Mouse (Mus musculus) intestine, embryonic 16.5 days (tissue): ENCODE data around the gene Dot1l. TPM values are rescaled to one million over a fixed set of nuclear protein-coding genes. Genes with fewer than 3 reads are reported as not detected.

Source experiments
- ATAC-seq: fragments of 200-750 bp; cut with Nextera tagmentation; 2 replicates; pipeline ENCODE4 v1.8.0; 2017; ENCODE audit warnings: moderate TSS enrichment, moderate library complexity
- H3K27ac ChIP-seq: fragments of 300-500 bp; sonication (generic); 2 replicates; pipeline ENCODE4 v1.5.1; 2014; ENCODE audit warnings: mild to moderate bottlenecking, low read length
- H3K27me3 ChIP-seq: fragments of 300-500 bp; sonication (generic); replicated peaks from 2 replicates; pipeline ENCODE4 v1.6.1; 2014; ENCODE audit warnings: low read length, control low read depth, mixed read lengths; ENCODE audit not compliant: control insufficient read depth, insufficient read depth
- H3K36me3 ChIP-seq: fragments of 300-500 bp; sonication (generic); 2 replicates; pipeline ENCODE4 v1.6.1; 2014; ENCODE audit warnings: low read length, control low read depth; ENCODE audit not compliant: control insufficient read depth, insufficient read depth
- H3K4me1 ChIP-seq: fragments of 300-500 bp; sonication (generic); 2 replicates; pipeline ENCODE4 v1.6.1; 2014; ENCODE audit warnings: low read length, control low read depth, mixed read lengths; ENCODE audit not compliant: control insufficient read depth, insufficient read depth
- H3K4me2 ChIP-seq: fragments of 300-500 bp; sonication (generic); 2 replicates; pipeline ENCODE4 v1.6.1; 2014; ENCODE audit warnings: low read depth, low read length, control low read depth
- H3K4me3 ChIP-seq: fragments of 300-500 bp; sonication (generic); 2 replicates; pipeline ENCODE4 v1.5.1; 2014; ENCODE audit warnings: mild to moderate bottlenecking, low read length
- H3K9ac ChIP-seq: fragments of 300-500 bp; sonication (generic); 2 replicates; pipeline ENCODE4 v1.6.1; 2014; ENCODE audit warnings: low read depth, low read length
- H3K9me3 ChIP-seq: fragments of 300-500 bp; sonication (generic); 2 replicates; pipeline ENCODE4 v1.6.1; 2016; ENCODE audit warnings: low read length, control low read depth; ENCODE audit not compliant: control insufficient read depth
- WGBS: fragments of 180-500 bp; shearing (Covaris S2); extraction: QIAGEN DNeasy Blood & Tissue Kit; methylation state at CpG from one replicate; pipeline ENCODE4 v1.1.7; 2014; 5-methylcytosine and 5-hydroxymethylcytosine counted together
- polyA plus RNA-seq: library from polyadenylated mRNA; unstranded; fragments of >200 nt; fragmentation: Nextera tagmentation; extraction: Ambion mirVana; gene quantifications from 2 replicates; pipeline ENCODE4 v1.2.1, GENCODE M21; 2015

The Dot1l gene
- polyA plus RNA-seq, 1 experiment from 2014 or later, result 9.7 TPM

GRCm38 (mm10) chr10:80768365-80768764 is 13.4 kb downstream of the Dot1l start:
- no peak overlapping the region for H3K9ac ChIP-seq

GRCm38 (mm10) chr10:80773816-80774215 is 18.8 kb downstream of the Dot1l start:
- peak overlapping the region; percentile 62 for H3K27ac ChIP-seq
- no peaks in the 10 kb centered on the region for H3K9me3 ChIP-seq
- no peak overlapping the region for H3K9ac ChIP-seq
- no peak overlapping the region for H3K4me2 ChIP-seq
- no peak overlapping the region for H3K4me3 ChIP-seq
- whole genome bisulfite sequencing, result 84% methylated on average over 5 of the region's 5 CpGs
- ATAC-seq, result no peak
- H3K4me1 ChIP-seq, result 0 out of 2 replicates have a peak, but pooled peaks cover 5% of the 10 kb centered on the region
- H3K36me3 ChIP-seq, result peaks cover 31% of the 10 kb centered on the region
- no peaks in the 10 kb centered on the region for H3K27me3 ChIP-seq

More at GRCm38 (mm10) chr10:80768365-80768764, 13.4 kb downstream of the Dot1l start:
- Histone ChIP-seq H3K4me3 (no peak overlapping the region), H3K27ac (no peak overlapping the region), H3K4me2 (no peak overlapping the region), H3K9me3 (no peaks in the 10 kb centered on the region), H3K27me3 (no peaks in the 10 kb centered on the region), H3K4me1 (0 out of 2 replicates have a peak, but pooled peaks cover 4% of the 10 kb centered on the region), H3K36me3 (peaks cover 38% of the 10 kb centered on the region)
- 88% methylated on average over 6 of the region's 6 CpGs for WGBS
- no peak for ATAC-seq

- H3K27ac ChIP-seq, result peak overlapping the region; percentile 62
- WGBS, result 48% methylated on average over 2 of the region's 2 CpGs
- H3K4me2 ChIP-seq, result no peak overlapping the region
- peak; percentile 85 for ATAC-seq
- H3K27me3 ChIP-seq, result no peaks in the 10 kb centered on the region
- H3K4me3 ChIP-seq, result no peak overlapping the region
- no peaks in the 10 kb centered on the region for H3K9me3 ChIP-seq
- peaks cover 28% of the 10 kb centered on the region for H3K36me3 ChIP-seq
- H3K4me1 ChIP-seq, result 0 out of 2 replicates have a peak, but pooled peaks cover 5% of the 10 kb centered on the region
- no peak overlapping the region for H3K9ac ChIP-seq
Observed at GRCm38 (mm10) chr10:80774549-80774948, 19.5 kb downstream of the Dot1l start.

GRCm38 (mm10) chr10:80774981-80775380 is 20.0 kb downstream of the Dot1l start:
- Histone ChIP-seq H3K27me3 (no peaks in the 10 kb centered on the region), H3K9me3 (no peaks in the 10 kb centered on the region), H3K4me3 (no peak overlapping the region), H3K4me2 (no peak overlapping the region), H3K27ac (no peak overlapping the region), H3K4me1 (0 out of 2 replicates have a peak, but pooled peaks cover 5% of the 10 kb centered on the region), H3K9ac (no peak overlapping the region), H3K36me3 (peaks cover 24% of the 10 kb centered on the region)
- WGBS, result 91% methylated on average over 4 of the region's 4 CpGs
- peak; percentile 35 for ATAC-seq

DNA sequence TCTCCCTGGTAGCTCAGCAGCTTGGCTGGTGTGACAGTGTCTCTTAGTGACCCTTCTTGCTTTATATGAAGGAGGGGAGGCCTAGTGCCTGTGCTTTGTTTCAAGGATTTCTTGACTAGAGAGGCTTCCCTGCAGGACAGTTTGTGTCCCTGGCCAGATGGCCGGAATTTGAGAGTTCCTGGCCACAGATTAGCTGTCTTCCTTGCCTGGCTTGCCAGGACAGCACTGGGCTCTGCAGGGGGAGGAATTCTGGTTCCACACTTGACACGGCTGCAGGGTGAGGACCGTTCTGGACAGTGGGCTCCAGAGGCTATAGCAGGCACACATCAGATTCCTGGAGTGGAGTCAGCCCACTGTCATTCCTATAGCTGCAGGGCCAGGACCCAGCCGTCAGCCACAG is 20.7 kb downstream of the Dot1l start:
- 93% methylated on average over 4 of the region's 4 CpGs for WGBS
- Histone ChIP-seq H3K4me1 (0 out of 2 replicates have a peak, but pooled peaks cover 5% of the 10 kb centered on the region), H3K36me3 (peaks cover 24% of the 10 kb centered on the region), H3K27me3 (no peaks in the 10 kb centered on the region), H3K4me2 (no peak overlapping the region), H3K4me3 (no peak overlapping the region), H3K27ac (no peak overlapping the region), H3K9ac (no peak overlapping the region), H3K9me3 (no peaks in the 10 kb centered on the region)
- no peak for ATAC-seq

GRCm38 (mm10) chr10:80776358-80776869 is 21.4 kb downstream of the Dot1l start:
- H3K9me3 ChIP-seq, result no peaks in the 10 kb centered on the region
- H3K4me3 ChIP-seq, result no peak overlapping the region
- peaks cover 22% of the 10 kb centered on the region for H3K36me3 ChIP-seq
- WGBS, result 88% methylated on average over 6 of the region's 6 CpGs
- H3K9ac ChIP-seq, result no peak overlapping the region
- no peaks in the 10 kb centered on the region for H3K27me3 ChIP-seq
- H3K4me1 ChIP-seq, result 0 out of 2 replicates have a peak, but pooled peaks cover 5% of the 10 kb centered on the region
- no peak for ATAC-seq
- no peak overlapping the region for H3K4me2 ChIP-seq
- H3K27ac ChIP-seq, result no peak overlapping the region

- Histone ChIP-seq H3K36me3 (peaks cover 18% of the 10 kb centered on the region), H3K9me3 (no peaks in the 10 kb centered on the region), H3K4me3 (no peak overlapping the region), H3K27ac (no peak overlapping the region), H3K4me1 (0 out of 2 replicates have a peak, but pooled peaks cover 5% of the 10 kb centered on the region), H3K9ac (no peak overlapping the region), H3K27me3 (no peaks in the 10 kb centered on the region), H3K4me2 (no peak overlapping the region)
- WGBS, result 95% methylated on average over 5 of the region's 5 CpGs
- ATAC-seq, result no peak
Observed at GRCm38 (mm10) chr10:80777123-80777522, 22.1 kb downstream of the Dot1l start.

DNA sequence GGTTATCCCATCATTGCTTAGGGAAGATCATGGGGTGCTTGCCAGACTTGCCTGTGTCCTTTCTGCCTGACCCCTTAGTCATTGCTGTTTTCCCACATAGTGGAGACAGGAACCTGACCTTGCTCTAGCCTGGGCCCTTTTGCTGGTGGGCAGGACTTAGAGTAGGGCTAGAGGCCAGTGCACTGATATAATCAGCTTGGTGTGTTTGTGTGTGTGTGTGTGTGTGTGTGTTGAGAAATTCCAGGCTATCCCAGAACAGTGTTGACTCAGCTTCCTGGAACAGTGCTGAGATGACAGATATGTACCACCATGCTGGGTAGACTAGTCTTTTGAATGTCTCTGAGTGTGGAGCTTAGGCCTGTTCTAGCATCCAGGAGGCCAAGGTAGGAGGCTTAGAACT is 24.6 kb downstream of the Dot1l start:
- Histone ChIP-seq H3K4me3 (no peak overlapping the region), H3K36me3 (peaks cover 22% of the 10 kb centered on the region), H3K4me2 (no peak overlapping the region), H3K27me3 (no peaks in the 10 kb centered on the region), H3K9ac (no peak overlapping the region), H3K4me1 (0 out of 2 replicates have a peak, but pooled peaks cover under 1% of the 10 kb centered on the region), H3K9me3 (no peaks in the 10 kb centered on the region), H3K27ac (no peak overlapping the region)
- ATAC-seq, result no peak

DNA sequence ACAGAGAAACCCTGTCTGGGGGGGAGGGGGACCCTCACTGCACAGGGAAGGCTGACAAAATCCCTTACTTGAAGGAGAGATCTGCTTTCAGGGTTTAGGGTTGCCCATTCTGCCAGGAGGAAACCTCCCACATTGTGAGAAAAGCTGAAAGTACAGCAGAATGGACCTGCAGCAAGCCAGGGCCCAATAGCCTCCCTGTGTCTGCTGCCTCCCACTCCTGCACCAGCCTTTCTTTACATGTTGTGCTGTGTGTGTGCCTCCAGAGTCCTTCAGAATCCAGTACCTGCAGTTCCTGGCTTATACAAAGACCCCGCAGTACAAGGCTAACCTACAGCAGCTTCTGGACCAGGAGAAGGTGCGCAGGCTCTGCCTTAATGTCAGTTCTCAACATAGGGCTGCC is 29.3 kb downstream of the Dot1l start:
- no peak for ATAC-seq
- Histone ChIP-seq H3K27ac (no peak overlapping the region), H3K4me1 (no peaks in the 10 kb centered on the region), H3K36me3 (peaks cover 45% of the 10 kb centered on the region), H3K4me3 (no peak overlapping the region), H3K9me3 (no peaks in the 10 kb centered on the region), H3K9ac (no peak overlapping the region), H3K4me2 (no peak overlapping the region), H3K27me3 (no peaks in the 10 kb centered on the region)
- WGBS, result 98% methylated on average over 2 of the region's 2 CpGs

DNA sequence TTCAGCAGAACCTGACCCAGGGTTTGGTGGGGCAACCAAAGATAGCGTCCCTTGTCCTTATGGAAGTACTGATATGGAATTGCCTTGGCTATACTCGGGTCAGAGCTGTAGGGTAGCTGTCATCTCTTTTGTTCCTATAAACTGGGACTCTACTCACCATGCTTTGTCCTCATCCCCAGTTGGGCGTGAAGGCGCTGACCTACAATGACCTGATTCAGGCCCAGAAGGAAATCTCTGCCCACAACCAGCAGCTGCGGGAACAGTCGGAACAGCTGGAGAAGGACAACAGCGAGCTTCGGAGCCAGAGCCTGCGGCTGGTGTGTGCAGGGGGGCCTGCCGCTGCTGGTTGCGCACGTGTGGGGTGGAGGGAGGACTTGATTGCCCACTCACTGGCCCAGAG is 29.9 kb downstream of the Dot1l start:
- Histone ChIP-seq H3K4me1 (no peaks in the 10 kb centered on the region), H3K36me3 (peaks cover 48% of the 10 kb centered on the region), H3K4me2 (no peak overlapping the region), H3K9ac (no peak overlapping the region), H3K9me3 (no peaks in the 10 kb centered on the region), H3K27me3 (no peaks in the 10 kb centered on the region), H3K4me3 (no peak overlapping the region), H3K27ac (no peak overlapping the region)
- 88% methylated on average over 12 of the region's 12 CpGs for WGBS
- no peak for ATAC-seq
